Mouse (Mus musculus): ENCODE results near the gene Numb. TPM values are rescaled to one million over a fixed set of nuclear protein-coding genes. Genes with fewer than 3 reads are reported as not detected.
"Not testable (repeated sequence)": the region's sequence is repeated elsewhere in the genome, so short reads cannot be mapped to it uniquely, and the experiment has no call there.

Gene Numb
- total RNA-seq, 2 experiments from 2014 or later, result 12.6 to 31.4 TPM

DNA sequence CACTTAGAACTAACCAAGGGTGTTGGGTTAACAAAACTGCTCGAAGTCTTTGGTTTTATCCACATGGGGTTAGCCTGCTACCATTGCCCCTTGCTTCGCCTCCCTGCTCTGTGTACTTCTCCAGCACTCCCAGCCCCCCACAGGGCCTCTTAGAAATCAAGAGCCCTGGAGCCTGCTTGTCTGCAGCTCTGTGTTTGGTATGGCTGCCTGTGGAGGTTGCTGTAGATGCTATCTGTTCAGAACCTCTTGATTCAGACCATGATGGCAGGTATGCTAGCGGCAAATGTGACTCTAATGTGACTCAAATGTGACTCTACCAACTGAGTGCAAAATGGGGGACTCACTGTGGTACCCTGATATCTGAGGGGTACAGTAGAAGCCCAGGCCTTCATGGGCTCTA lies 2.6 kb upstream of the Numb start:
- no peak for ATAC-seq (replicated peaks; ENCODE audit: low FRiP score, poor library complexity, severe bottlenecking)

DNA sequence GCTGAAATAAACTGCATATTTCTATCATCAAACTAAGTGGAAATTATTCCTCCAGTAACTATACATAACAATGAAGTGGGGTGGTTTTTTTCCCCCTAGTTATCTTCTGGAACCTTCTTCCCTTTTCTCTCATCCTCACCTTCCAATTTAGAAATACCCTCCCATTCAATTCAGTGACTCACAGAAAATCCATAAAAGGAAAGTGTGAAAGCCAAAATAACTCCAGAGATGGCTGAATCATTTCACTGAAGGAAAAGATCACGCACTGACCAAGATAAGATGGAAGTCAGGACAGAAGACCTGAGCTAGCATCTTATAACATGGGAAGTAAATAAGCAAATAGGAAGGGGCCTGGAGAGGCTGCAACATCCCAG lies 1.7 kb upstream of the Numb start:
- ATAC-seq (replicated peaks; ENCODE audit: low FRiP score, poor library complexity, severe bottlenecking), result no peak

DNA sequence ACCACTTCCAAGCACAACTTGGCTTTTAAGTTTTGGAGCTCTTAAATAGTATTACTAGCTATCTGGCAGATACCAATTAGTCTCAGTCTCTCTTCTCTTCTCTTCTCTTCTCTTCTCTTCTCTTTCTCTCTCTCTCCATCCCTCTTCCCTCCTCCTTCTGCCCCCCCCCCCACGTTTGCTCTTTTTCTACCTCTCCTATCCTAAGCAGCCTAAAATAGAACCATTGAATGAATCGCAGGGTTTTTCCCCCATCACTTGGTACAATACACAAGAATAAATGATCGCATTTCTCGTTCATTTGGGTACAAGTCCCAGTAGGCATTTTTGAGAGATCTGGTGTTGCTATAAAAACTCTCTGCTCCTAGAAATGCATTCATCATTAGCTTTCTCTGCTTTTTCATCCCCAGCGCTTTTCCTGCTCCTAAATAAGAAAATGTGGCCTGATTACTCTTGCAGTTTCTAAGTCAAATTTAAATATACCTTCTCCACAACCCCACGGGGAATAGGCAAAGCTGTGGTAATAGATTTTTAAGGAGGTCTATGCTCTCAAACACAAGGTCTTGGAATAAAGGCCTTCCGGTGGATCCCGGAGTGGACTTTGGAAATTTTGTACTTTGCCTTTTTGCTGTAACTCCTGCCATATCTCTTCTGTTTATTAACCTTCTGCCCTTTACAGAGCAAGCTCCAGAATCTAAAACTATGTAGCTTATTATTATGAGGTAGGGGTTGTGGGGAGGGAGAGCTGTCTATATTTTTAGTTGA lies 1.2 kb upstream of the Numb start:
- no peak for ATAC-seq (replicated peaks; ENCODE audit: low FRiP score, poor library complexity, severe bottlenecking)

DNA sequence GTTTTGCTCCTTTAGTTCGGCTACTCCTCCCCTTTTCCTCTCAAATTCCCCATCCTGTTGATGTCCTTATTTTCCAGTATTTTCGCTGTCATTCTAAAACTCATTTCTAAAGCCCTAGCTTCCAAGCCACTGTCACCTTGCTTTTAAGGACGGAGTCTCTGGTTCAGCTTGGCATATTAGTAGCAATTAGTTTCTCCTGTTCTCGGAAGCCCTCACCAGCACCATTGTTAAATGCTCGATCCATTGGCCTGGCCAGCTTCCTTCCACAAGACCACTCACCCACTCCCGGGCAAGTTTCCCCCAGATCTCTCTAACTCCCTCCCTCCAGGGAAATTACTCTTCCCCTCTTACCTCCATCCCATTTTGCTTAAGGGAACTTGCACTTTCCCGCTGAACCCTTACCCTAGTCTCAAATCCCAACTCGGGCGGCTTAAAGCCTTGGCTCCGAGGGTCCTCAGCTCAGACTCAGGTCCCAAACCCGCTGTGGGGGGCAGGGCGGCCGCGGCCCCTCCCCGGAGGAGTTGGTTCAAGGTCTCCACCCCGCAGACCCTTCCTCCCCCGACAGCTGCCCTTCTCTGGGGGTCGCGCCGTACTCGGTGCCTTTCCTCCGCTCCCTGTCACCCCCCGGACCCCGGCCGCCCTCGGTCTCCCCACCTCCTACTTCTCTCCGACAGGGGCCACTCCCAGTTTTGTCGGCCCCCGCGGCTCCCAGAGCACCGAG lies 853 bp downstream of the Numb start:
- ATAC-seq (replicated peaks; ENCODE audit: low FRiP score, poor library complexity, severe bottlenecking), result no peak

DNA sequence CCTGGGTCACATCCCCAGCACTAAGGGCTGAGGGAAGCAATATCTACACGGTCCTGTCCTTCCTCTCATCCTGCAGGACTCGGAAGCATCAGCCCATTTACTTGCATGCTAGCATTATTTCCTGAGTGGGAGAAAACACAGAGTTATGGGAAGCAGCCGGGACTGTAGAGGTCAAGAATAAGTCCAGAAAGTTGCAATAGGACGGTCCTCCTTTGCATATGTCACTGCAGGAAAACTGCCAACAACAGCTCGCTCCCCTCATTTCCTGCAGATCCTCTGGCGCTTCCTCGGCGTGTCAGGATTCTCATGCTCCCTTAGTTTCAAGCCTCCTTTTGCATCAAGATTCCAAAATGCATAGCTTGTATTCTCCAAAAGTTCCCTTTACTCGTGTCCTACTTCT lies 4.8 kb downstream of the Numb start:
- ATAC-seq (replicated peaks; ENCODE audit: low FRiP score, poor library complexity, severe bottlenecking), result no peak

DNA sequence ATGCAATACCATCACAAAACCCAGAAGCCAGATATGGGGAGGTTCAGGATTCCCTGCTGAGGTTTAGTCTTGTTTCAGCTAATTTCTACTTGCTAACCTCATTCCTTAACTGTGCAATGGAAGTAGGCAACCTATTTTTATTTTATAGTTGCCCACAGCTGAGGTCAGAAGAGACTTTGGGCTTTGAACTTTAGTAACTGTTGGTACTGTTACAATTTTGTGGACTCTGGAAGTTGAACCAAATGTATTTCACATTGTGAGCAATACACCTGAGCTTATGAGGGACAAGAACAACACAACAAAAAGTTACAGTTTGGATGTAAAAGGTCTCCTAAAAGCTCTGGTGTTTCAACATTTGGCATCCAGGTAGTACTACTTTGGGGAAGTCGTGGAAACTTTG lies 6.9 kb downstream of the Numb start:
- no peak for ATAC-seq (replicated peaks; ENCODE audit: low FRiP score, poor library complexity, severe bottlenecking)

DNA sequence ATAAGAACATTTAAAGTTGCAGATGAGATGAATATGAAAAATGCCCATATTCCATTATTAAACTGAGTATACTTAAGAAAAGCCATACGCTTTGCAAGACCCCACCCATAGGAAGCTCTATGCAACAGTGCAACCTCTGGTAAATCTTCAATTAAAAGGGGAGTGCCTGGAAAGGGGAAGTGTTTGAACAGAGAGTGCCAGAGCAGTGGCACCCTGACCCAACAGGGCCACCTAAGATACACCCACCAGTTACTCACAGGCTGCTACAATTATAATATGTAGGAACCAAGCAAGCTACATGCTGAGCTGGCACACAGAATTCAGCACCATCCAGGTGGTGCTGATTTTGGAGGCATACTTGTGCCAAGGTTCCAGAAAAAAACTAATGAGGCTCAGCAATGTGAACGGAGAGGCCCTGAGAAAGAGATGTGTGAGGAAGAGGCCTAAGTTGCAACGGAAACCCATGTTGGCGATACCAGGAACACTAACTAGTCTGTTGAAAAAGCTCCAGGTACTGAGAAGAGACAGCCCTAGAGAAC lies 7.5 kb downstream of the Numb start:
- no peak for ATAC-seq (replicated peaks; ENCODE audit: low FRiP score, poor library complexity, severe bottlenecking)

DNA sequence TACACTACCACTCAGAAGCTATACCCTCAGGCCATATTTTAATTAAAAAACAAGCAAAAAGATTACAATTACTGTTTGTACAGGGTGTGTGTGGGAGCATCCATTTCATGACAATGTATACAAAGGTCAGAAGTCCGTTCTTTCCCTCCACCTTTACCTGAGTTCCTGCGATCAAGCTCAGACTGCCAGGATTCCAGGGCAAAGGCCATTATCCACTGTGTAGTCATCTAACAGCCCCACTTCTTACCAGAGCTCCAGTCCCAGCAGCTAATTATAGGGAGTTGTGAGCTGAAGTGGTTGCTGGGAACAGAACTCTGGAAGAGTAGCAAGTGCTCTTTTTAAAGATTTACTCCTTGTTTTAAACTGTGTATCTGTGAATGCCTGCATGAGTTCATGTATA lies 11.3 kb downstream of the Numb start:
- ATAC-seq (replicated peaks; ENCODE audit: low FRiP score, poor library complexity, severe bottlenecking), result no peak

DNA sequence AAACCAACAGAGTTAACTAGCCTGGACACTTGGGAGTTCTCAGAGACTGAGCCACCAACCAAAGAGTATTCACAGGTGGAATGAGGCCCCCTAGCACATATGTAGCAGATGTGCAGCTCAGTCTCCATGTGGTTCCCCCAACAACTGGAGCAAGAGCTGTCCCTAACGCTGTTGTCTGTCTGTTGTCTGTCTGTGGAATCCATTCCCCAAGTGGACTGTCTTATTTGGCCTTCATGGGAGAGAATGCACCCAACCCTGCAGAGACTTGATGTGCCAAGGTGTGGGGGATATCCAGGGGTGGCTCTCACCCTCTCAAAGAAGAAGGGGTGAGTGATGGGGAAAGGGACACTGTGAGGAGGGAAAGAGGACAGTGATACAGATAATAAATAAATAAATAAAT lies 28.8 kb downstream of the Numb start:
- no peak for ATAC-seq (replicated peaks; ENCODE audit: low FRiP score, poor library complexity, severe bottlenecking)

DNA sequence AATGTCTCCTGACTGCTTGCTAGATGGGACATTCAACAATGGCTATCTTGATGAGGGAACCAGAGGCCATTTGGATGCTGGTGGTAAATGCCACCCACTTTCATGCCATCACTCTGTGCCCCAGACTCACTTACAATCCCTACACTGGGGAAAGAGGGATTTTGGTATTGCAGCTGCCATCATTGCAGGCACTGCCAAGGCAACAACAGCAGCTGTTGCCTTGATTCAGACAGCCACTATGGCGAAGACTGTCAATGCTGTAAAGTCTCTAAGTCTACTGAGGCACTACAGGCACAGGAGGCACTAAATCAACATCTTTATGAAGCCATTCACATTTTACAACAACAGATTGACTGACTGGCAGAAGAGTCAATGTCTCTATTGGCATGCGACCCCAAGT lies 30.5 kb downstream of the Numb start:
- no peak for ATAC-seq (replicated peaks; ENCODE audit: low FRiP score, poor library complexity, severe bottlenecking)

DNA sequence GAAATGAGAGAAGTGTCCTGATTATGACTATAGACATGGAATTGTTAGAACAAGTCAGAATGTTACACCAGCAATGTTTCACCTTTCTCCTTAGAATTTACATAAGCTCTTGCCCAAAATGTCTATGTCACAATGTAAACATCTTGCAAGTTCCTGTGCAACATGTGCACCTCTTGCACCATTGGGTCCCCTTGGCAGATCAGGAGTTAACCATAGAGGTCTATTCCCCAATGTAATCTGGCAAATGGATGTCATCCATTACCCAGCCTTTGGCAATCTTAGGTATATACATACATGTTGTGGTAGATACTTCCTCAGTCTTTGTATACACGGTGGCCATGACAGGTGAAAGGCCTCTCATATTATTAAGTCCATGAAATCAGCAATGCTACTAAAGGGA lies 32.6 kb downstream of the Numb start:
- ATAC-seq (replicated peaks; ENCODE audit: low FRiP score, poor library complexity, severe bottlenecking), result no peak

DNA sequence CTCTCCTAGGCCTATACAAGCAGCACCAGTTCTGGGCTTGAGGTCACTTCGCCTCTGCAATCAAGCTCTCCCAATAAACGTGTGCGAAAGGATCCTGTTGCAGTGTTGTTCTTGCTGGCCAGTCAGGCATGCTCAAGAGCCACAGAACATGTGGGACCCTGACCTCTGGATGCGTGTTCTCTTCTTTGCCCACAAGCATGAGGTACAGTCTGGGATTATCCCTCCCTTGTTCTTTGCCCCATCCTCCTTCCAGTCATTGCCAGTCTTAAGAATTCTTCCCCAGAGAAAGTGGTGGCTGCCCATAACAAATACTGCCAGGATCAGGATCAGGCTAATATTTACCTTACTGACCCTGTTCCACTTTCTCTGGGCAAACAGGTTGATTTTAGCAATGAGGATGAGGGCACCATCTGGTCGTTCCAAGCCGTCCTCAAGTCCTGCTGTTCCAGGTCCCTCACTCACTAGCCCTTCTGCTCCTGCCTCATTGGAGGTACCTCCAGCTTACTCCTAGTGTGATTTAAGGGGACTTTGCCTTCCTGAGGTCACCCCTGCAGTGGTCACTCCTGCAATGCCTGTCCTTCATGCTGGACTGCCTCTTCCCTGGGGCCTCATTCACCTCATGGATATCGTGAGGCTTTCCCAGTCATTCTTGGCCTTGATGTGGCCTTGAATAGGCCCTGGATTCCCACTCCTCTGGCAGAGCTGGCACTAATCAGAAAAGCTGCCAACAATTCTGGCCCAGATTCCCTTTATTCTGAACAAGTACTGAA lies 36.0 kb downstream of the Numb start:
- ATAC-seq (replicated peaks; ENCODE audit: low FRiP score, poor library complexity, severe bottlenecking), result no peak

DNA sequence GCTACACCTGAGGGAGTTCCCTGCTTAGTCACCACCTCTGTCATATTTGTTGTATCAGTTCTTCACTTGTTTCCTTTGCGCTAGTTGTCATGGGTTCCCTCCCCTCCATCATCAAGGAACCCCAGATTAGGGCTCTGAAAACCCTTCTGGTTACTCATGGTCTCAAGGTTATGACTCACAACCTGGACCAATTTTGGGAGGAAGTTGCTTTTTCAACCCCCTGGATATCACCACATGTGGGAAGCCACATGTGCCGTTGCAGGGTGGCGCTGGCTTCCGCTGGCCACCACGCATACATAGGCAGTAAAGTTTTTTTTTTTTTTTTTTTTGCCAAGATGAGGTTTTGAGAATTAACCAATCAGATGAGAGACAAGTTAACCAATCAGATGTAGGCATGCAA lies 36.7 kb downstream of the Numb start:
- not testable (repeated sequence) for ATAC-seq (replicated peaks; ENCODE audit: low FRiP score, poor library complexity, severe bottlenecking)

DNA sequence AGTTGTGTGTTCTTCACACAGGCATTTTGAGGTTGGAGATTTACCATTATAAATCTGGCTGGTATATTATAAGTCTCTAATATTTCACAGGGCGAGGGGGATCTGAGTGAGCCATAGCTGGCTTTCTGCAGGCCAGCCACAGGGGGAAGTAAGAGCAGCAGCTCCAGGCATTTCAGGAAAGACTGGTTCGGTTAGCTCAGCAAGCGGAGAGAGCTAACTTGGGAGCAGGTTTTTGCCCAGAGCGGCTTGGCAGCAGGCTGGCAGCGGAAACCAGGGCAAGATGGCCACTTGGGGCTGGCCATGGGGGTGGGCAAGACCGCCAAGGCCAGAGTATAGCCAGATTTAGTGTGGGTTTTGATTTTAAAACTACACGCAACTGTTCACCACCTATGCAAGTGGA lies 39.2 kb downstream of the Numb start:
- no peak for ATAC-seq (replicated peaks; ENCODE audit: low FRiP score, poor library complexity, severe bottlenecking)

DNA sequence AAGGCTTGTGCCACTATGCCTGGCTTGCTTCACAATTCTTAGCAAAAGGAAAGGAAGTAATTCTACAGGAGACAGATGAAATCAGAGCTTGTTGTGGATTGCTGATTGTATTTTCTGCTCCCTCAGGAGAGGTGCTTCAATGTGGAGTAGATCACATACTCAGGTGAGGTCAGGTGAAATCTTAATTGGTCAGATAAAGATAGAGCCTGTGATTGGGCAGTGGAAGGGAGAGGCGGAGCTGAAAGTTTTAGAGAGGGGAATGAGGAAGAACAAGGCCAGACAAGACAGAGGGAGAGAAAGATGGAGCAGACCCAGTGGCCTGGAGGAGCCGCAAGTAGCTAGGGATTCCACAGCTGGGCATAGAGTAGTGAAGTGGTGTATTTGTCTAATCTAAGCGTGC lies 39.6 kb downstream of the Numb start:
- no peak for ATAC-seq (replicated peaks; ENCODE audit: low FRiP score, poor library complexity, severe bottlenecking)

DNA sequence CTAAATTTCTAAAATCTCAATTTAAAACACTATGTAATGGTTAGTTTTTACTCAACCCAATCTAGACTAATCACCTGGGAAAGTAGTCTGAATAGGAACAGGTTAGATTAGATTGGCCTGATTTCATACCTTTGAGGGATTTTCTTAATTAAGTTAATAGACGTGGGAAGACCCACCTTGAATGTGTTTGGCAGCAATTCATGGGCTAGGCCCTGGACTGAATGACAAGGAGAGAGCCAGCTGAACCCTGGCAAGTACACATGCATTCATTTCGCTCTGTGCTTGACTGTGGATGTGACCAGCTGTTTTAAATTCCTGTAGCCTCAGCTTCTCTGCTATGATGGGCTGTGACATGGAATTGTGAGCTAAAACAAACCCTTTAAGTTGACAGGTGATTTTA lies 40.8 kb downstream of the Numb start:
- no peak for ATAC-seq (replicated peaks; ENCODE audit: low FRiP score, poor library complexity, severe bottlenecking)

DNA sequence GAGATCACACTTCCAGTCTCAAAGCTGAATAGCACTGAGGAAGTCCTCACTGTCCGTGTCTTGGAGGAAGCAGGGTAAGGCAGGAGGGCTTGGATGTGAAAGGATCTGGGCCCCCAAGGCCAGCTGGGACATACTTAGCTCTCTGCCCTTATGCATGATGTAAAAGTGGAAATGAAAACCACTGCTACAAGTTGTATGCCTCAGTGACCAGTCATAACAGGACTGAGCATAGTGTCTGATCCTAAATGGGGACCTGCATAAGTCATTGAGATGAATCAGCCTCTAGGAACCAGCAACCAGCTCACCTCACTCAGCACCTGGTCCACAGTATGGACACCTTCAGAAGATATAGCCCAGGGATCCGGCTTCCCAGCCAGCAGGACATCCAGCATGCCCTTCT lies 46.6 kb downstream of the Numb start:
- no peak for ATAC-seq (replicated peaks; ENCODE audit: low FRiP score, poor library complexity, severe bottlenecking)

DNA sequence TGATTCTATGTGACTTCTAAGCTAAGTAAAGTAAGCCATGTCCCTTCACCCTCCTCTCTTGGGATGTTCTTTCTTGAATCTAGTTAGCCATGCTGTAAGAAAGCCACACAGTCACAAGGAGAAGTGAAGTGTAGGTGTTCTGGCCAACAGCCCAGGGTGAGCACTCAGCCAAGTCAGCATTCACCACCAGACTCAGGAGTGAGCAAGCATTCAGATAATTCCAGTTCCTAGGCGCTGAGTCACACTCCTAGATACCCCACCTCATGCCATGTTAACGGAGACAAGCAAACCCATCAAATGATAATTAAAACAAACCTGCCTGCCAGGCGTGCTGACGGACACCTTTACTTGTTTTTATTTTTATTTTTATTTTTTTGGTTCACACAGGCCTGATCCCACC lies 47.1 kb downstream of the Numb start:
- no peak for ATAC-seq (replicated peaks; ENCODE audit: low FRiP score, poor library complexity, severe bottlenecking)

DNA sequence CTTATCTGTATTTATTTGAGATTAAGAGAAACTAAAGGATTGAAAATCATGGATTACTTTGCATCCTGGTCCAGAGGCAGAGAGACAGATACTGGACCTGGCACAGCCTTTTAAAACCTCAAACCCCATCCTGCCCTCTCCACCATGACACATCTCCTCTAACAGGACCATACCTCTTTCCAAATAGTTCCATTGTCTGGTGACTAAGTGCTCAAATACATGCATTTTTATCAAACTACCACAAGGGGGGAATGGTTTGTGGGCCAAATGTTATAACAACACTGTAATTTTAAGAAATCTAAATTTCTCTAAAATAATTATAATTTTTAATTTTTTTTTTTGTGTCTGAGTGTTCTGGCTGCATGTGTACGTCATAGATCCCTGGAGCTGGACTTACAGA lies 57.2 kb downstream of the Numb start:
- ATAC-seq (replicated peaks; ENCODE audit: low FRiP score, poor library complexity, severe bottlenecking), result no peak

DNA sequence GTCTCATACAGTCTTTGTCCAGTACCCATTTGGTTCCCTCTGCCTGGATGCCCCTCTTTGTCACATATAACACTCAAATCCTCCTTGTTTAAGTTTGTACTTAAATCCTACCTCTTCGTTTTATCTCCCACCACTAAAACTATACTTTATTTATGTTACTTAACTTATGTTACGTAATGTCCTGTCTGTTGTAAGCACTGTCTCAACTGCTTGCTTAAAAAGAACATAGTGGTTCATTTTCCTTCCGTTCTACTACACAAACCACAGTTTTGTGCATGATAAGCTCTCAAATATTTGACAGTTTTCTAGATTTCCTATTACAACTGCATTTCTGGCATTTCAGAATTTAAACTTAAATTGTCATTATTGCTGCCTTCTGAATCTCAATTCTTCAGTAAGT lies 59.9 kb downstream of the Numb start:
- ATAC-seq (replicated peaks; ENCODE audit: low FRiP score, poor library complexity, severe bottlenecking), result no peak

DNA sequence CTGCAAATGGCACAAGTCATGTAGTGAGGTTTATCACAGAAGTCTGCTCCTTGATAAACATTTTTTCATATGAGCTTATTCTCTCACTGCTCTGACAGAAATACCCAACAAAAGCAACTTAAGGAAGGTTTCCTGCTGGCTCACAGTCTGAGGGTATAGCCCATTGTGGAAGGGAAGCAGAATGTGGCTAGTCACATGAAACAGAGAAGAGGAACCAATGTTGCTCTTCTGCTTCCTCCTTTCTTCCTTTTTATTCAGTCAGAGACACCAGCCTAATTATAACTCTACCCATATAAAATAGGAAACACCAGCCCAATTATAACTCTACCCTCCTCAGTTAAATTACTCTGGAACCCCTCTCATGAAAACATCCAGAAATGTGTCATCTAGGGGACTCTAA lies 61.0 kb downstream of the Numb start:
- ATAC-seq (replicated peaks; ENCODE audit: low FRiP score, poor library complexity, severe bottlenecking), result no peak
